Mouse (Mus musculus): ENCODE results near the gene Thsd4. TPM values are rescaled to one million over a fixed set of nuclear protein-coding genes. Genes with fewer than 3 reads are reported as not detected.
A peak's percentile ranks its signal among the peaks of the same experiment; 100 is the strongest.
"Not testable (repeated sequence)": the region's sequence is repeated elsewhere in the genome, so short reads cannot be mapped to it uniquely, and the experiment has no call there.

Gene Thsd4
- polyA plus RNA-seq, 1 experiment from 2014 or later = 13.6 TPM

GRCm38 (mm10) chr9:59959276-59959675 is 562.6 kb downstream of the Thsd4 start:
- no peak overlapping the region for H3K4me3 ChIP-seq
- 0 out of 2 replicates have a peak, but pooled peaks have one; percentile 48 for ATAC-seq (ENCODE audit: insufficient number of reproducible peaks, insufficient read depth, low FRiP score, low TSS enrichment, low read depth)
- H3K9me3 ChIP-seq = no peaks in the 10 kb centered on the region
- 2% methylated on average over 8 of the region's 8 CpGs for WGBS
- no peak overlapping the region for H3K4me2 ChIP-seq
- peaks cover 28% of the 10 kb centered on the region for H3K4me1 ChIP-seq
- H3K27me3 ChIP-seq = no peaks in the 10 kb centered on the region
- H3K36me3 ChIP-seq = no peaks in the 10 kb centered on the region
- no peak overlapping the region for H3K27ac ChIP-seq
- H3K9ac ChIP-seq = no peak overlapping the region

- not testable (repeated sequence) for ATAC-seq (ENCODE audit: insufficient number of reproducible peaks, insufficient read depth, low FRiP score, low TSS enrichment, low read depth); H3K4me3 ChIP-seq; H3K27me3 ChIP-seq; H3K4me2 ChIP-seq; H3K36me3 ChIP-seq; H3K27ac ChIP-seq; H3K9me3 ChIP-seq; H3K9ac ChIP-seq
- peaks cover 22% of the 10 kb centered on the region for H3K4me1 ChIP-seq
- 19% methylated on average over 1 of the region's 1 CpGs for WGBS
Observed at GRCm38 (mm10) chr9:59958115-59958514, 563.7 kb downstream of the Thsd4 start.

- H3K27ac ChIP-seq = peak overlapping the region; percentile 11; the same call in 1 of the 2 replicates
Observed at GRCm38 (mm10) chr9:59956496-59956895, 565.4 kb downstream of the Thsd4 start.

GRCm38 (mm10) chr9:59955692-59956091 is 566.2 kb downstream of the Thsd4 start:
- H3K9me3 ChIP-seq = no peaks in the 10 kb centered on the region
- peak overlapping the region; percentile 57 for H3K27ac ChIP-seq
- H3K36me3 ChIP-seq = no peaks in the 10 kb centered on the region
- H3K4me3 ChIP-seq = no peak overlapping the region
- WGBS = 56% methylated on average over 6 of the region's 6 CpGs
- H3K4me1 ChIP-seq = peaks cover 18% of the 10 kb centered on the region
- no peak for ATAC-seq (ENCODE audit: insufficient number of reproducible peaks, insufficient read depth, low FRiP score, low TSS enrichment, low read depth)
- no peak overlapping the region for H3K9ac ChIP-seq
- H3K4me2 ChIP-seq = peak overlapping the region; percentile 49; the same call in 1 of the 2 replicates
- no peaks in the 10 kb centered on the region for H3K27me3 ChIP-seq

More at GRCm38 (mm10) chr9:59956496-59956895, 565.4 kb downstream of the Thsd4 start:
- Histone ChIP-seq H3K9ac (peak overlapping the region; percentile 40; the same call in 1 of the 2 replicates), H3K4me2 (peak overlapping the region; percentile 49), H3K4me3 (peak overlapping the region; percentile 26), H3K4me1 (peaks cover 22% of the 10 kb centered on the region), H3K9me3 (no peaks in the 10 kb centered on the region), H3K27me3 (no peaks in the 10 kb centered on the region), H3K36me3 (no peaks in the 10 kb centered on the region)
- WGBS = 24% methylated on average over 6 of the region's 6 CpGs
- ATAC-seq (ENCODE audit: insufficient number of reproducible peaks, insufficient read depth, low FRiP score, low TSS enrichment, low read depth) = no peak

GRCm38 (mm10) chr9:59955199-59955598 is 566.6 kb downstream of the Thsd4 start:
- WGBS = 48% methylated on average over 3 of the region's 3 CpGs
- no peak overlapping the region for H3K9ac ChIP-seq
- H3K4me1 ChIP-seq = peaks cover 18% of the 10 kb centered on the region
- no peak overlapping the region for H3K4me3 ChIP-seq
- H3K4me2 ChIP-seq = no peak overlapping the region; the same call in 1 of the 2 replicates
- no peaks in the 10 kb centered on the region for H3K27me3 ChIP-seq
- ATAC-seq (ENCODE audit: insufficient number of reproducible peaks, insufficient read depth, low FRiP score, low TSS enrichment, low read depth) = no peak
- H3K27ac ChIP-seq = peak overlapping the region; percentile 57; the same call in 1 of the 2 replicates
- H3K9me3 ChIP-seq = no peaks in the 10 kb centered on the region
- no peaks in the 10 kb centered on the region for H3K36me3 ChIP-seq

- Histone ChIP-seq H3K4me2 (no peak overlapping the region), H3K27me3 (no peaks in the 10 kb centered on the region), H3K27ac (no peak overlapping the region), H3K4me1 (peaks cover 14% of the 10 kb centered on the region), H3K9ac (no peak overlapping the region), H3K9me3 (no peaks in the 10 kb centered on the region), H3K36me3 (no peaks in the 10 kb centered on the region), H3K4me3 (no peak overlapping the region)
- 74% methylated on average over 7 of the region's 7 CpGs for WGBS
- no peak for ATAC-seq (ENCODE audit: insufficient number of reproducible peaks, insufficient read depth, low FRiP score, low TSS enrichment, low read depth)
Observed at GRCm38 (mm10) chr9:59953556-59953955, 568.3 kb downstream of the Thsd4 start.

GRCm38 (mm10) chr9:59952515-59953070 is 569.3 kb downstream of the Thsd4 start:
- no peaks in the 10 kb centered on the region for H3K27me3 ChIP-seq
- ATAC-seq (ENCODE audit: insufficient number of reproducible peaks, insufficient read depth, low FRiP score, low TSS enrichment, low read depth) = no peak
- no peak overlapping the region for H3K9ac ChIP-seq
- 58% methylated on average over 8 of the region's 8 CpGs for WGBS
- peaks cover 14% of the 10 kb centered on the region for H3K4me1 ChIP-seq
- H3K36me3 ChIP-seq = no peaks in the 10 kb centered on the region
- H3K4me3 ChIP-seq = no peak overlapping the region
- H3K4me2 ChIP-seq = no peak overlapping the region
- no peak overlapping the region for H3K27ac ChIP-seq
- no peaks in the 10 kb centered on the region for H3K9me3 ChIP-seq

GRCm38 (mm10) chr9:59951943-59952342 is 569.9 kb downstream of the Thsd4 start:
- Histone ChIP-seq H3K4me3 (no peak overlapping the region), H3K36me3 (no peaks in the 10 kb centered on the region), H3K27me3 (no peaks in the 10 kb centered on the region), H3K9ac (no peak overlapping the region), H3K4me1 (peaks cover 14% of the 10 kb centered on the region), H3K27ac (no peak overlapping the region), H3K4me2 (no peak overlapping the region), H3K9me3 (no peaks in the 10 kb centered on the region)
- ATAC-seq (ENCODE audit: insufficient number of reproducible peaks, insufficient read depth, low FRiP score, low TSS enrichment, low read depth) = no peak
- WGBS = 77% methylated on average over 4 of the region's 4 CpGs

GRCm38 (mm10) chr9:59951001-59951750 is 570.7 kb downstream of the Thsd4 start:
- Histone ChIP-seq H3K27ac (no peak overlapping the region), H3K27me3 (no peaks in the 10 kb centered on the region), H3K4me3 (no peak overlapping the region), H3K4me1 (peaks cover 8% of the 10 kb centered on the region), H3K4me2 (no peak overlapping the region), H3K9ac (no peak overlapping the region), H3K36me3 (no peaks in the 10 kb centered on the region), H3K9me3 (no peaks in the 10 kb centered on the region)
- 92% methylated on average over 9 of the region's 9 CpGs for WGBS
- ATAC-seq (ENCODE audit: insufficient number of reproducible peaks, insufficient read depth, low FRiP score, low TSS enrichment, low read depth) = no peak

GRCm38 (mm10) chr9:59949981-59950380 is 571.9 kb downstream of the Thsd4 start:
- H3K36me3 ChIP-seq = no peaks in the 10 kb centered on the region
- no peaks in the 10 kb centered on the region for H3K9me3 ChIP-seq
- no peak overlapping the region for H3K9ac ChIP-seq
- no peak for ATAC-seq (ENCODE audit: insufficient number of reproducible peaks, insufficient read depth, low FRiP score, low TSS enrichment, low read depth)
- 88% methylated on average over 5 of the region's 5 CpGs for WGBS
- H3K4me3 ChIP-seq = no peak overlapping the region
- no peak overlapping the region for H3K27ac ChIP-seq
- H3K4me1 ChIP-seq = no peaks in the 10 kb centered on the region
- no peaks in the 10 kb centered on the region for H3K27me3 ChIP-seq
- H3K4me2 ChIP-seq = no peak overlapping the region

- H3K27me3 ChIP-seq = no peaks in the 10 kb centered on the region
- H3K4me1 ChIP-seq = no peaks in the 10 kb centered on the region
- 77% methylated on average over 6 of the region's 6 CpGs for WGBS
- no peak overlapping the region for H3K4me2 ChIP-seq
- no peak overlapping the region for H3K27ac ChIP-seq
- H3K36me3 ChIP-seq = no peaks in the 10 kb centered on the region
- no peak overlapping the region for H3K9ac ChIP-seq
- H3K9me3 ChIP-seq = no peaks in the 10 kb centered on the region
- no peak overlapping the region for H3K4me3 ChIP-seq
- no peak for ATAC-seq (ENCODE audit: insufficient number of reproducible peaks, insufficient read depth, low FRiP score, low TSS enrichment, low read depth)
Observed at GRCm38 (mm10) chr9:59949511-59949910, 572.3 kb downstream of the Thsd4 start.

- no peaks in the 10 kb centered on the region for H3K27me3 ChIP-seq
- no peak overlapping the region for H3K4me3 ChIP-seq
- no peak for ATAC-seq (ENCODE audit: insufficient number of reproducible peaks, insufficient read depth, low FRiP score, low TSS enrichment, low read depth)
Observed at GRCm38 (mm10) chr9:59948691-59949250, 573.1 kb downstream of the Thsd4 start.

More at GRCm38 (mm10) chr9:59948691-59949250, 573.1 kb downstream of the Thsd4 start:
- no peaks in the 10 kb centered on the region for H3K36me3 ChIP-seq
- H3K4me2 ChIP-seq = no peak overlapping the region
- peaks cover 2% of the 10 kb centered on the region; the same call in 1 of the 2 replicates for H3K4me1 ChIP-seq
- H3K9me3 ChIP-seq = no peaks in the 10 kb centered on the region
- H3K9ac ChIP-seq = no peak overlapping the region
- no peak overlapping the region for H3K27ac ChIP-seq
- 88% methylated on average over 17 of the region's 17 CpGs for WGBS
